Mouse (Mus musculus) bone marrow macrophage, adult 2 months (primary cell): ENCODE data around the gene Myo10.

Experiments
- CTCF ChIP-seq: IDR thresholded peaks from 2 replicates; pipeline ENCODE4 v1.5.1; 2012; ENCODE audit warnings: low read depth, mild to moderate bottlenecking, low read length, moderate library complexity
- POLR2A ChIP-seq: IDR thresholded peaks from 2 replicates; pipeline ENCODE4 v1.6.1; 2012; ENCODE audit warnings: mild to moderate bottlenecking, low read depth, low read length, borderline replicate concordance

GRCm38 (mm10) chr15:25682953-25683507, 60.7 kb downstream of the Myo10 start:
- TF ChIP-seq POLR2A (no peak), CTCF (no peak)
